ENCODE assay signal across 8 mouse cellular contexts in genomic region chr16:84703129-84703768, GRCm38 (mm10). TPM values are rescaled to one million over a fixed set of nuclear protein-coding genes. Genes with fewer than 3 reads are reported as not detected.
DNase-seq lines count a peak whose midpoint lies in the region; ATAC-seq lines count a peak whose summit lies in the region.

No protein-coding gene starts in this region.

- peaks cover 7% of the 10 kb centered on the region; the same call in 1 of the 2 replicates for H3K27me3 ChIP-seq in heart, embryonic 12.5 days (replicated peaks)
- H3K27me3 ChIP-seq in kidney, embryonic 15.5 days, result no peaks in the 10 kb centered on the region; the same call in none of the 2 replicates

- H3K4me3 ChIP-seq in heart, embryonic 12.5 days, result peak overlapping the region; percentile 72
- H3K4me3 ChIP-seq in kidney, embryonic 15.5 days (replicated peaks), result peak overlapping the region; percentile 64

- H3K9ac ChIP-seq in heart, embryonic 12.5 days, result peak overlapping the region; percentile 79
- H3K9ac ChIP-seq in kidney, embryonic 15.5 days, result peak overlapping the region; percentile 67

- no peaks in the 10 kb centered on the region for H3K36me3 ChIP-seq in heart, embryonic 12.5 days
- H3K36me3 ChIP-seq in kidney, embryonic 15.5 days, result no peaks in the 10 kb centered on the region

- WGBS in heart, embryonic 12.5 days, result under 1% methylated on average over 55 of the region's 55 CpGs
- WGBS in kidney, embryonic 15.5 days, result under 1% methylated on average over 55 of the region's 55 CpGs

- H3K27ac ChIP-seq in heart, embryonic 12.5 days (ENCODE audit: poor library complexity, severe bottlenecking), result no peak overlapping the region
- no peak overlapping the region for H3K27ac ChIP-seq in kidney, embryonic 15.5 days

- H3K4me1 ChIP-seq in heart, embryonic 12.5 days (replicated peaks), result no peaks in the 10 kb centered on the region
- 0 out of 2 replicates have a peak, but pooled peaks cover 6% of the 10 kb centered on the region for H3K4me1 ChIP-seq in kidney, embryonic 15.5 days

- H3K9me3 ChIP-seq in heart, embryonic 12.5 days (replicated peaks), result no peaks in the 10 kb centered on the region
- H3K9me3 ChIP-seq in kidney, embryonic 15.5 days (replicated peaks), result no peaks in the 10 kb centered on the region

- peak overlapping the region; percentile 98 for H3K4me2 ChIP-seq in heart, embryonic 12.5 days
- peak overlapping the region; percentile 99 for H3K4me2 ChIP-seq in kidney, embryonic 15.5 days

- DNase-seq in cerebellum, postnatal 14 days, result peak; percentile 27 to 41
- DNase-seq in cerebellum, adult 8-10 months, result no peak
- peak; percentile 76 for DNase-seq in embryo, embryonic 11 days
- peak; percentile 39 for DNase-seq in lung, postnatal 36 days
- peak; percentile 67 for DNase-seq in retina, postnatal 1 day
- peak; percentile 29 to 65 for DNase-seq in urinary bladder, postnatal 4 days (ENCODE audit: low spot score in 2 of 2)

- peak; percentile 71 for ATAC-seq in heart, embryonic 12.5 days (ENCODE audit: insufficient number of reproducible peaks, low FRiP score)
- peak; percentile 92 for ATAC-seq in kidney, embryonic 15.5 days (replicated peaks; ENCODE audit: low FRiP score)

RNA-seq across cellular contexts. Expression of gene Mrpl39, which starts 32.3 kb away (rescaled TPM):
- 48.5 and 50.4 TPM in 2 replicates for polyA plus RNA-seq in heart, embryonic 12.5 days (2016; fragmentation: Nextera tagmentation; extraction: Ambion mirVana)
- polyA plus RNA-seq in kidney, embryonic 15.5 days (2015; fragmentation: Nextera tagmentation; extraction: Ambion mirVana), result 48.0 and 51.9 TPM in 2 replicates
